Comparison of ENCODE assay signal across 12 mouse cellular contexts in genomic region chr8:57589176-57589575, GRCm38 (mm10).
DNase-seq lines count a peak whose midpoint lies in the region; ATAC-seq and TF ChIP-seq lines count a peak whose summit lies in the region.
"Had no signal": no experiment of that assay in that cellular context is flagged by ENCODE, and none has a peak within 500 bp of the region (broad histone marks: within the 10 kb centered on the region; RNA-seq: fewer than 3 reads in every experiment).

No protein-coding gene starts in this region.

- no peaks in the 10 kb centered on the region for H3K36me3 ChIP-seq in forebrain, postnatal 0 days (ENCODE audit: insufficient read depth)
- no peaks in the 10 kb centered on the region for H3K36me3 ChIP-seq in forebrain, embryonic 12.5 days (replicated peaks)
- H3K36me3 ChIP-seq in intestine, embryonic 16.5 days (ENCODE audit: control insufficient read depth, insufficient read depth, low read length) = no peaks in the 10 kb centered on the region
- H3K36me3 ChIP-seq: forebrain, embryonic 10.5 days; midbrain, embryonic 13.5 days had no signal

- no peak overlapping the region for H3K4me3 ChIP-seq in forebrain, postnatal 0 days (ENCODE audit: low read depth, low read length)
- H3K4me3 ChIP-seq in forebrain, embryonic 12.5 days (replicated peaks) = no peak overlapping the region
- no peak overlapping the region for H3K4me3 ChIP-seq in intestine, embryonic 16.5 days (ENCODE audit: low read length)
- H3K4me3 ChIP-seq: forebrain, embryonic 10.5 days; midbrain, embryonic 13.5 days had no signal

- TF ChIP-seq CTCF in forebrain, postnatal 0 days (IDR thresholded peaks at IDR 0.05; ENCODE audit: low read depth) = no peak

- no peaks in the 10 kb centered on the region for H3K27me3 ChIP-seq in forebrain, postnatal 0 days (ENCODE audit: insufficient read depth, low read length)
- no peaks in the 10 kb centered on the region for H3K27me3 ChIP-seq in forebrain, embryonic 12.5 days
- no peaks in the 10 kb centered on the region for H3K27me3 ChIP-seq in intestine, embryonic 16.5 days (replicated peaks; ENCODE audit: control insufficient read depth, insufficient read depth, low read length)
- H3K27me3 ChIP-seq: midbrain, embryonic 13.5 days had no signal

- no peaks in the 10 kb centered on the region for H3K9me3 ChIP-seq in forebrain, postnatal 0 days (ENCODE audit: low read length)
- H3K9me3 ChIP-seq in forebrain, embryonic 12.5 days = no peaks in the 10 kb centered on the region
- H3K9me3 ChIP-seq in intestine, embryonic 16.5 days (ENCODE audit: control insufficient read depth, low read length) = no peaks in the 10 kb centered on the region
- H3K9me3 ChIP-seq: forebrain, embryonic 10.5 days; midbrain, embryonic 13.5 days had no signal

- no peak overlapping the region for H3K9ac ChIP-seq in forebrain, postnatal 0 days
- H3K9ac ChIP-seq in forebrain, embryonic 12.5 days = no peak overlapping the region
- H3K9ac ChIP-seq in intestine, embryonic 16.5 days (ENCODE audit: low read depth, low read length) = no peak overlapping the region
- H3K9ac ChIP-seq: liver, embryonic 14.5 days; midbrain, embryonic 13.5 days had no signal

- peaks cover 5% of the 10 kb centered on the region; the same call in 1 of the 2 replicates for H3K4me1 ChIP-seq in forebrain, postnatal 0 days (ENCODE audit: insufficient read depth)
- peaks cover 16% of the 10 kb centered on the region; the same call in 1 of the 2 replicates for H3K4me1 ChIP-seq in forebrain, embryonic 12.5 days
- H3K4me1 ChIP-seq in intestine, embryonic 16.5 days (ENCODE audit: control insufficient read depth, insufficient read depth, low read length) = peaks cover 10% of the 10 kb centered on the region

- H3K27ac ChIP-seq in forebrain, postnatal 0 days (ENCODE audit: low read depth, low read length) = no peak overlapping the region
- no peak overlapping the region for H3K27ac ChIP-seq in forebrain, embryonic 12.5 days
- H3K27ac ChIP-seq in intestine, embryonic 16.5 days (ENCODE audit: low read length) = 0 out of 2 replicates have a peak overlapping the region, but pooled peaks have one; percentile 15
- H3K27ac ChIP-seq: forebrain, embryonic 10.5 days; liver, embryonic 14.5 days; midbrain, embryonic 13.5 days had no signal

- peak; percentile 16 for DNase-seq in forebrain, postnatal 0 days
- peak; percentile 97 for DNase-seq in 3T3-L1 (ENCODE audit: low read depth, low spot score)
- peak; percentile 83 for DNase-seq in NIH3T3 (ENCODE audit: low read depth)
- DNase-seq in embryo, embryonic 9.5 days (ENCODE audit: extremely low spot score) = no peak
- no peak for DNase-seq in kidney, postnatal 4 days
- DNase-seq in lung, postnatal 4 days = no peak
- DNase-seq: thymus, postnatal 14 days had no signal

- 87% methylated on average over 9 of the region's 9 CpGs for WGBS in forebrain, postnatal 0 days
- 92% methylated on average over 9 of the region's 9 CpGs for WGBS in forebrain, embryonic 12.5 days
- WGBS in intestine, embryonic 16.5 days = 80% methylated on average over 9 of the region's 9 CpGs

- H3K4me2 ChIP-seq in forebrain, postnatal 0 days (ENCODE audit: low read depth) = no peak overlapping the region
- no peak overlapping the region for H3K4me2 ChIP-seq in forebrain, embryonic 12.5 days
- H3K4me2 ChIP-seq in intestine, embryonic 16.5 days (ENCODE audit: low read depth, low read length) = no peak overlapping the region
- H3K4me2 ChIP-seq: midbrain, embryonic 13.5 days had no signal

- peak; percentile 32; the same call in 1 of the 2 replicates for ATAC-seq in forebrain, postnatal 0 days
- ATAC-seq in forebrain, embryonic 12.5 days (ENCODE audit: low FRiP score) = no peak
- ATAC-seq in intestine, embryonic 16.5 days = peak; percentile 51; the same call in 1 of the 2 replicates
- ATAC-seq: midbrain, embryonic 13.5 days had no signal

Comparison
In these comparisons a context has a peak if more than half of its experiments do, and no peak if none do; other contexts are left out.
1. DNase-seq: peak in forebrain, postnatal 0 days (single experiment), 3T3-L1 (single experiment) and NIH3T3 (single experiment); none in embryo, embryonic 9.5 days (single experiment), kidney, postnatal 4 days (0 of 2) and lung, postnatal 4 days (0 of 2).